Mouse (Mus musculus) E14TG2a.4 (cell line): ENCODE data around the gene Dnttip1.

Source experiments
- CTCF ChIP-seq: conservative IDR thresholded peaks from 2 replicates; pipeline ENCODE4 v1.5.1; 2014; ENCODE audit warnings: low read length
- NANOG ChIP-seq: IDR thresholded peaks from 2 replicates; pipeline ENCODE4 v1.6.1; 2014; ENCODE audit warnings: borderline replicate concordance, low read length, mixed read lengths
- POU5F1 ChIP-seq: IDR thresholded peaks from 2 replicates; pipeline ENCODE4 v1.6.1; 2014; ENCODE audit warnings: low read length, borderline replicate concordance

DNA sequence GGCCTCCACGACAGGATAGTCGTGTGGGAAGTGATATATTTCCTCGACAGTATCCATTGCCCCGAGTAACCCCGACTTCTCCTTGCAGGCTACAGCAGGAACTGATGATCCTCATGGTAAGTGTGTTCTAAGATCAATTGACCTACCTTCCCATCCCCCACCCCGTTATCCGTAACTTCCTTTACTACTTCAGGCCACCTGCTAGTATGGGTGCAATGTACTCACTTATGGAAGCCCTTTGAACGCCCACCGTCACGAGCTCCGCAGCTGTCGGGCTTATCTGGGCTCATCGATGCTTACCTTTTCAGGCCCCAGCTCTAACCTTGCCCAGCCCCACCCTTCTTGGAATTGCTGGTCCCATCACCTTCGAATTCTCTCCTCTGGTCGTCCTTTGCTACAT is 24.5 kb downstream of the Dnttip1 start:
- TF ChIP-seq CTCF (no peak), NANOG (no peak), POU5F1 (no peak)
